Mouse (Mus musculus) liver, embryonic 14.5 days (tissue): ENCODE results near the gene Ccndbp1. TPM values are rescaled to one million over a fixed set of nuclear protein-coding genes. Genes with fewer than 3 reads are reported as not detected.

ENCODE experiments used
- ATAC-seq: fragments of 200-750 bp; cut with Nextera tagmentation; 2 replicates; pipeline ENCODE4 v1.8.0; 2017; ENCODE audit warnings: moderate number of reproducible peaks, mild to moderate bottlenecking, moderate library complexity; ENCODE audit not compliant: insufficient read depth
- DNase-seq, 3 experiments: peaks; one replicate each; pipeline ENCODE4 v3.0.0-alpha.2; 2012 to 2013; ENCODE audit warnings: low read depth in 3 of 3, low spot score in 3 of 3
- H3K27ac ChIP-seq: fragments of 300-500 bp; sonication (generic); 2 replicates; pipeline ENCODE4 v1.5.1; 2014; ENCODE audit warnings: moderate library complexity, mild to moderate bottlenecking, control low read depth, inconsistent platforms
- H3K27me3 ChIP-seq: fragments of 300-500 bp; sonication (generic); 2 replicates; pipeline ENCODE4 v1.6.1; 2014; ENCODE audit warnings: mild to moderate bottlenecking, low read length, moderate library complexity; ENCODE audit not compliant: control insufficient read depth, insufficient read depth
- H3K36me3 ChIP-seq: fragments of 300-500 bp; sonication (generic); replicated peaks from 2 replicates; pipeline ENCODE4 v1.6.1; 2014; ENCODE audit warnings: low read depth; ENCODE audit not compliant: control insufficient read depth, insufficient read depth
- H3K4me1 ChIP-seq, 2 experiments: fragments of 200-500 bp in 1 of 2; fragments of 300-500 bp in 1 of 2; sonication (generic) in 1 of 2; replicated peaks; 2 replicates each; pipeline ENCODE4 v1.6.1; 2012 to 2014; ENCODE audit warnings: antibody characterized with exemption in 1 of 2, inconsistent platforms in 1 of 2, low read length in 1 of 2; ENCODE audit not compliant: control insufficient read depth in 2 of 2, insufficient read depth in 2 of 2
- H3K4me2 ChIP-seq: fragments of 300-500 bp; sonication (generic); 2 replicates; pipeline ENCODE4 v1.6.1; 2014; ENCODE audit warnings: low read depth, mild to moderate bottlenecking, control low read depth, moderate library complexity
- H3K4me3 ChIP-seq, 2 experiments: fragments of 200-500 bp in 1 of 2; fragments of 300-500 bp in 1 of 2; sonication (generic) in 1 of 2; 2 replicates each; pipeline ENCODE4 v1.5.1; 2012 to 2014; ENCODE audit warnings: low read depth in 2 of 2, low read length in 2 of 2, mild to moderate bottlenecking in 2 of 2, control low read depth in 1 of 2, inconsistent platforms in 1 of 2, moderate library complexity in 1 of 2; ENCODE audit not compliant: insufficient read depth in 1 of 2
- H3K9ac ChIP-seq: fragments of 300-500 bp; sonication (generic); replicated peaks from 2 replicates; pipeline ENCODE4 v1.6.1; 2014; ENCODE audit warnings: mild to moderate bottlenecking, control low read depth, moderate library complexity
- H3K9me3 ChIP-seq: fragments of 300-500 bp; sonication (generic); 2 replicates; pipeline ENCODE4 v1.6.1; 2016; ENCODE audit warnings: low read length, mixed read lengths; ENCODE audit not compliant: control insufficient read depth
- CTCF ChIP-seq: IDR thresholded peaks from 2 replicates; pipeline ENCODE4 v1.5.1; 2016; ENCODE audit warnings: antibody characterized with exemption, low read depth, control low read depth
- EP300 ChIP-seq: IDR thresholded peaks from 2 replicates; pipeline ENCODE4 v1.6.1; 2016; ENCODE audit warnings: antibody characterized with exemption, low read depth
- WGBS: fragments of 180-500 bp; shearing (Covaris S2); extraction: QIAGEN DNeasy Blood & Tissue Kit; methylation state at CpG from one replicate; pipeline ENCODE4 v1.1.7; 2014; ENCODE audit not compliant: insufficient replicate concordance; 5-methylcytosine and 5-hydroxymethylcytosine counted together
- polyA plus RNA-seq, 2 experiments: library from polyadenylated mRNA; depleted of rRNA in 1 of 2; stranded (reverse) in 1 of 2; unstranded in 1 of 2; fragments of >200 nt; fragmentation: Nextera tagmentation in 1 of 2; extraction: Ambion mirVana in 1 of 2; gene quantifications; 2 replicates each; pipeline versions ENCODE4 v1.2.1 to v1.2.3; 2012 to 2014

Gene Ccndbp1
- polyA plus RNA-seq, 2 experiments: 38.1 to 45.1 TPM

DNA sequence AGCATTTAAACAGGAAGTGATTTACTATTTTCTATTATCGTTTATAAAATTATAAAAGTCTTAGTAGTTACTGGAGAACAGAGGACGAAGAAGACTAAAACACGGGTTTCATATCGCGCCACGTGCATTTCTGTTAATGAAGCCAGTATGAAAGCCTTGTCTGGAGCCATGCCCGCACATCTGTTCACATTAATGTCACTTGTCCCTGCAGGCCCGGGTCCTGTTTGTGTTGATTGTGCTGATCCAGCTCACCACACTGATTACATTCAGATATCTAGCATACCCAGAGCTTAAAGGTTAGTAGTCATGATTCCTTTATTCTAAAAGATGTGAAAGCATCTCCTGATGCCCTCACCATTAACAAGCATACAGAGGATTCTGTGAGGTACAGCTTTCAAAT, 9.3 kb upstream of the Ccndbp1 start:
- 57% methylated on average over 8 of the region's 8 CpGs for WGBS
- TF ChIP-seq EP300 (peak; percentile 49), CTCF (no peak)
- peak in 2 of 3 experiments; percentile 29 to 33 for DNase-seq
- H3K4me3 ChIP-seq: no peak overlapping the region
- ATAC-seq: peak; percentile 57; the same call in 1 of the 2 replicates
- H3K9ac ChIP-seq: no peak overlapping the region
- no peaks in the 10 kb centered on the region for H3K36me3 ChIP-seq
- H3K4me1 ChIP-seq: peaks cover 0 to 6% of the 10 kb centered on the region in 2 experiments; a peak in 2 of 4 replicates
- H3K27ac ChIP-seq: no peak overlapping the region
- H3K9me3 ChIP-seq: no peaks in the 10 kb centered on the region
- H3K27me3 ChIP-seq: no peaks in the 10 kb centered on the region
- no peak overlapping the region for H3K4me2 ChIP-seq

DNA sequence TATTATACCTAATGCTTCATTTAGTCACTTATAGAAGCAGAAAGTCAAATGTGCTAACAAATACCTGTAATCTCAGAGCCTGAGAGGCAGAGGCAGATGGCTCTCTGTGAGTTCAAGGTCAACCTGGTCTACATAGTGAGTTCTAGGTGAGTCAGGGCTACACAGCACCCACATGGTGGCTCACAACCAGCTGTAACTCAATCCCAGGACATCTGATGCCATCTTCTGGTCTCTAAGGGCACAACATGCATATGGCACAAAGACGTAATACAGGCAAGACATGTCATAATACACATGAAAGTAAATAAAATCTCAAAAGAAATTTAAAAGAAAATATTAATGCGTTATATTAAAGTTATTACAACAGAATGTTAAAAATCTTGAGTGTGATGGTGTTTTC, 4.6 kb upstream of the Ccndbp1 start:
- H3K4me2 ChIP-seq: no peak overlapping the region
- no peak for TF ChIP-seq EP300
- peak; percentile 68 for TF ChIP-seq CTCF

DNA sequence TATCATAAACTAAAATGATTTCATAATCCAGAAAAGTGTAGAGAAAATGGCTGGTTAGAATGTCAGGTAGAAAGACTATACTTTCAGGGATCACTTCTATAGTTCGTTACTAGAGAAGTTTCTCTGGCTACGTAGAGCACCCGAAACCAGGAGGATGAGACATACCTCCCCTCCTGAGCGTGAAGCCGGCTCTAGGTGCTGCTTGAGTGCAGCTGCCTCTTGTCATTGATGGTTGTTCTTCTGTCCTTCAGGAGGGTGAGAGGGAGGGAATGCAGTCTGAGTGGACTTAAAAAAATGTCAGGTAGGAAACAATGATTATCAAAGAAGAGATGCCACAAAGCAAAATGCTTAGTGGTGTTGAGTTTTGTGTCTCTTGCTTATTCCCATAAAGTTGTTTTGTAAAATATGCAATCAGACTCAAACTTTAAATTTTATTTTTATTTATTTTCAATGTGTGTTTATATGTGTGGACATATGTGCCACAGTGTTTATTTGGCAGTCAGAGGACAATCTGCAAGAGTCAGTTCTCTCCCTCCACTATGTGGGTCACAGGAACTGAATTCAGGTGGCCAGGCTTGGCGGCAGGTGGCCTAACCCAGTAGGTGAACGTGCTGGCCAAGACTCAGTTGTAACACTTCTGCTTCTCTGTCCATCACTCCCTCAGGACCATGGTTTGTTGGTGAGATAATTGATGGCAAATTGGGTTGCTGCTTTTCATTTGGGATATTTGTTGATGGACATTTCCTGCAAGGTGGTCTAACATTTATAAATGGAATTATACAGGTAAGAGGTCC, 4.0 kb upstream of the Ccndbp1 start:
- no peaks in the 10 kb centered on the region for H3K27me3 ChIP-seq
- DNase-seq: no peak
- WGBS: 76% methylated on average over 7 of the region's 7 CpGs
- H3K9me3 ChIP-seq: no peaks in the 10 kb centered on the region
- no peak for TF ChIP-seq EP300
- TF ChIP-seq CTCF: no peak
- H3K9ac ChIP-seq: no peak overlapping the region
- no peaks in the 10 kb centered on the region for H3K36me3 ChIP-seq
- no peak for ATAC-seq
- no peak overlapping the region for H3K27ac ChIP-seq
- H3K4me3 ChIP-seq: no peak overlapping the region
- no peak overlapping the region for H3K4me2 ChIP-seq
- peaks cover 3% of the 10 kb centered on the region in 2 experiments; a peak in 3 of 4 replicates for H3K4me1 ChIP-seq

More for the DNA sequence above, 4.6 kb upstream of the Ccndbp1 start:
- H3K36me3 ChIP-seq: no peaks in the 10 kb centered on the region
- WGBS: 69% methylated on average over 2 of the region's 2 CpGs
- ATAC-seq (no peak), DNase-seq (peak in 1 of 3 experiments; percentile 22)
- no peak overlapping the region for H3K4me3 ChIP-seq
- no peak overlapping the region for H3K27ac ChIP-seq
- no peak overlapping the region for H3K9ac ChIP-seq
- H3K27me3 ChIP-seq: no peaks in the 10 kb centered on the region
- H3K4me1 ChIP-seq: peaks cover 0 to under 1% of the 10 kb centered on the region in 2 experiments; a peak in 2 of 4 replicates
- no peaks in the 10 kb centered on the region for H3K9me3 ChIP-seq

DNA sequence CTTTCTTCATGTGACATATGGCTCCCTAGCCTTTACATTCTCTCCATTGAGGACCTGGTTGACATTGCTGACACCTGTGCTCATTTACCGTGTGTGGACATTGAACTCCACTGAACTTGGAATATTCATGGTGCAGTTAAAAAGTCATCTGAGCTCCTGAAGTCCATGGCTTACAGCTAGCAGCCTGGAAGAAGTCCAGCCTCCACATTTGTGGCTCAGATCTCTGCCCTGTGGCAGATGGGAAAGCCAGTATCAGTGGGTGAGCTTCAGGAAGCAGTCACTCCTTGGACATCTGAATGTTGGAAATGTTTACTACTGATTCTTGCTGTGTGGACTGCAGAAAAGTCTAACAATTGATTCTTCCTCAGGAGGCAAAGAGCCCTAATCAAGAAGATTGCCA, 1.2 kb upstream of the Ccndbp1 start:
- Histone ChIP-seq H3K4me2 (no peak overlapping the region), H3K27ac (peak overlapping the region; percentile 23; the same call in 1 of the 2 replicates), H3K4me3 (no peak overlapping the region), H3K9me3 (no peaks in the 10 kb centered on the region), H3K27me3 (no peaks in the 10 kb centered on the region), H3K4me1 (peaks cover 6 to 8% of the 10 kb centered on the region in 2 experiments), H3K36me3 (peaks cover 2% of the 10 kb centered on the region; the same call in 1 of the 2 replicates), H3K9ac (no peak overlapping the region)
- WGBS: 79% methylated on average over 1 of the region's 1 CpGs
- TF ChIP-seq CTCF (no peak), EP300 (no peak)
- no peak for ATAC-seq
- DNase-seq: no peak

DNA sequence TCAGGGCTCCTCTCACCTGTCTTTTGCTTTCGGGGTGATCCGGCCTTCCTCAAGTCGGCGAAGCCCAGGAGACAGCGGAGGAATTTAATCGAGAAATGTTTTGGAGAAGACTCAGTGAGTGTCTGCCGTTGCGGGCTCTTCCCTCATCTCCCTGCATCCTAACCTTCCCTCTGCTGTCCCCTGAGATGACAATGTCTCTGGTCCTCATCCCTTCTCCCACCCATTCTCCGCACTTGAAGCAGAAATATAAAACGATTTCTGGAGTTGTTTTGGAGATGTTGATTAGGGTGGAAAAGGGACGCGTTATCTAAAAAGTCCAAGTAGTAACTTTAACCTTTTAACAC, 433 bp downstream of the Ccndbp1 start:
- DNase-seq: peak in 1 of 3 experiments; percentile 11
- Histone ChIP-seq H3K27ac (peak overlapping the region; percentile 61), H3K4me1 (peaks cover 6 to 8% of the 10 kb centered on the region in 2 experiments), H3K4me2 (peak overlapping the region; percentile 81), H3K9ac (peak overlapping the region; percentile 75), H3K4me3 (peak overlapping the region; percentile 79 to 99), H3K36me3 (peaks cover 7% of the 10 kb centered on the region; the same call in 1 of the 2 replicates), H3K9me3 (no peaks in the 10 kb centered on the region), H3K27me3 (no peaks in the 10 kb centered on the region)
- WGBS: under 1% methylated on average over 12 of the region's 12 CpGs
- peak; percentile 40 for ATAC-seq
- TF ChIP-seq EP300 (no peak), CTCF (no peak)
